Mouse (Mus musculus): ENCODE results near the gene Qk. TPM values are rescaled to one million over a fixed set of nuclear protein-coding genes. Genes with fewer than 3 reads are reported as not detected.

Qk gene
- polyA plus RNA-seq (2017; shearing (Covaris generic)) = 10 to 100 TPM in 2 of 3 experiments, 1 to 10 TPM in 1; 9.6 to 17.0 (median 15.1) TPM

DNA sequence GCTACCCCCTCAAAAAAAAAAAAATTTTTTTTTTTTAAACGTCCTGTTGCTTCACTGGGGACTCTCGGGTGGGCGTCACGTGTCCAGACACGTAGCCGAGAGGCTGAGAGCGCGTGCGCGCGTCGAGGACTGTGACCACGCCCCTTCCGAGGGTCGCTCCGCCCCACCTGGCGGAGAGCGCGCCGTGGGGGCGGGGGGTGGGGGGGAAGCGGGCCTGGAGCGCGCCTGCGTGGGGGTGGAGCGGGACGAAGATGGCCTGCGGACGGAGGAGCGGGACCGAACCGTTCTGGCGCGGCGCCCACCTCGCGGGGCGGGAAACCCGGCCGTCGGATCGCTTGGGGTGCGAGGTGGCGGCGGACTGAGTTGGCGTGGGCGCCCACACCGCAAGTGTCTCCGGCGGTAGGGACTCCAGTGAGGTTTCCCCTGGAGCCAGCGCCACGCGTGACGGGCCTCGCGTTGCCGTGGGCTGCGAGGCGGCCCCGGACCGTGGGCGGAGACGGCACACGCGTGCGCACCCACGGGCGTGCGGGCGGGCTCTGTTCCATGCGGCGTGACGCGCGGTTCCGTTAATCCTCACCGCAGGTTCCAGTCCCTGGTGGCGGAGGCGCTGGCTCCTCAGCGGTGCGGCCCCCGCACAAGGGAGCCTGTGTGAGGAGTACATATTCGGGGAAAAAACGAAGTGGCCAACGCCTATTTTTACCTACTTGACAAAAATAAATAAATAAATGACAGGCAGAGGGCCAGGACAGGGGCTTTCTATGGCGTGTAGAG lies at the start of gene Qk:
TSS of gene Qk (minus strand) at position 170 of the 771 bp plus-strand sequence.
- peak; percentile 63 for ATAC-seq

- ATAC-seq = no peak
Observed at GRCm38 (mm10) chr17:10367044-10367443, 47.4 kb upstream of the Qk start.

DNA sequence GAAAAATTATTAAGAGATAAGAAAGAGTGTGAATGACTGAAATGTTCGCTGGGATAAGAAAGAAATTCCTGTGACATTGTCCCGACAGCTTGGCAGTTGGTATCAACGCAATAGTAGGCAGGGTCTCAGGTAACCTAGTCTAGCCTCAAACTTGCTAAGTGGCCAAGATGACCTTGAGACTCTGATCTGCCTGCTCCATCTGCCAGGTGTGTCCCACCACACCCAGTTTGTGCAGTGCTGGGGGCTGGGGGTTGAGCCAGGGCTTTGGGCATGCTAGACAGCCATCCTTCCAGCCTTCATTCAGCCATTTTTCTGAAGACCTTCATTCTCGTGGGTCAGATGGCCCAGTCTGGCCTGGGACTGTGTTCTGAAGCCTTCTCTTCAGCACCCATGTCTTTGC lies 46.9 kb upstream of the Qk start:
- ATAC-seq = no peak

DNA sequence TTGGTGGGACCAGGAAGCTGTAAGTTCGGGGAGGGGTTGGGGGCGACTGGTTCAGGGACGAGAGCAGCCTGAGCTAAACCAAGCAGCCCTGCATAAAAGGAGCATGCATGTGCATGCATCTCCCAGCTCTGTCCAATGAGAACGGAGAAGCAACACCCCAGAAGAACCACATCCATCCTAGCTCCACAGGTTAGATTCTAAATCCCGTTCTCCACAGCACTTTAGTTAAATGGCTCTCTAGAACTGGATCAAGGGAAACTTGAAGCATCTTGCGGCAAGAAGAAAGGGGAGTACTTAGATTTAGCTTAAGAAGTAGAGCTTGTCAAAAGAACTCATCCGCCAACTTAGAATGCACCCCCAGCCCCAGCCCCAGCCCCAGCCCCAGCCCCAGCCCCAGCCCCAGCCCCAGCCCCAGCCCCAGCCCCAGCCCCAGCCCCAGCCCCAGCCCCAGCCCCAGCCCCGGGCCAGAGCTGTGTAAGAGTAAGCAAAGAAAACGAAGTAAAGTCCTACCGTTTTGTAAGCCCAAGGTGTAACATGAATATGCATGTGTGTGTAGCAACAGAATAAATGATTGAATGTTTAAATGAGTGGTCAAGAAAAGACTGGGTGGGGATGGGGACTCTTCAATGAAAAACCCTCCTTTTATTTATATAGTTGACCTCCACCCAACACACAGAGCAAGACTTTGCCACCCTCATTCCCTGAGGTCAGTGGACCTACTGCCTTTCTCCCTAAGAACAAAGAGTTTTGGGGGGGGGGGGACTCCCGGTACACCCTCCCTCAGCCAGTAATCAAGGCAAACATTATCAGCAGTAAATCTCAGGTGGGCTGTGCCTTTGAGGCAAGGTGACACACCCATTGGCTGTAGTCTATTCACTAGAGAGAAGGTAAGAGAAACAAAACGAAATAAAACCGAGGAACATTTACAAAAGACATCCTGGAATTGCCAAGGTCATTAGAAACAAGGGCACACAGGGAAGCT lies 46.1 kb upstream of the Qk start:
- ATAC-seq = no peak

- ATAC-seq = no peak
Observed at GRCm38 (mm10) chr17:10363151-10363550, 43.5 kb upstream of the Qk start.

- no peak for ATAC-seq
Observed at GRCm38 (mm10) chr17:10361882-10362291, 42.2 kb upstream of the Qk start.

- no peak for ATAC-seq
Observed at GRCm38 (mm10) chr17:10360738-10361137, 41.1 kb upstream of the Qk start.

- no peak for ATAC-seq
Observed at GRCm38 (mm10) chr17:10359466-10359865, 39.8 kb upstream of the Qk start.

DNA sequence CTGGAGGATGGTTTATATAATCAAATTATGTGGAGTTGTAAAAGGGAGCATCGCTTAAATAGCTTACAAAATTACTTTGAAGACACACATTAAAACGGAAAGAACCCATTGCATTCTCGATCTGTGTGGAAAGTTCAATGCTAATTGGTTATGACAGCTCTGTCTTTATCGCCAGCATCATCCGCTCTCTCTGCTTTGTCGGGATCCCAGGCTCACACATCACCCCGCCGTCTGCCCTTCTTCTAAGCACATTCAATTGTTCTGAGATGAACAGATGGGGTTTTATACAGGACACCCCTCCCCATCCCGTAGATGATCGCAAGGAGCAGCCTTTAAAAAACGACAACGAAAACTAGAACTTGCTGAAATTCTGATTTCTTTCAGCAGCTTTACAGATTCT lies 37.7 kb upstream of the Qk start:
- ATAC-seq = no peak

DNA sequence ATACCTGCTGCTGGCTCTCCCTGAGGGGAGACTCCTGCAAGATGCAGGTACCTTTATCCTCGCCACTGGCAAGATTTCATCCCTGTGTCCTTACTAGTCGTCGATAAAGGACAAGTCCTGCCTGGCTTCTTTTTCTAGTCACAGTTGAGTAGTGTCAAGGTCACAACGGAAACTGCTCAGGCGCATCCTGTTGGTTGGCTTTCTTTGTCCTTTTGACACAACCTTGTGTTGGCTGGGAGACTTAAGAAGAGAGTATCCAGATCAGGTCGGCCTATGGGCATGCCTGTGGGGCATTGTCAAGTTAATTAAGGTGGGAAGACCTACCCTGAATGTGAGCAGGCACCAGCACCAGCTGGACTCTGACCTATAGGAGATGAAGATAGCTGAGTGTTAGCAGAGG lies 36.6 kb upstream of the Qk start:
- no peak for ATAC-seq

DNA sequence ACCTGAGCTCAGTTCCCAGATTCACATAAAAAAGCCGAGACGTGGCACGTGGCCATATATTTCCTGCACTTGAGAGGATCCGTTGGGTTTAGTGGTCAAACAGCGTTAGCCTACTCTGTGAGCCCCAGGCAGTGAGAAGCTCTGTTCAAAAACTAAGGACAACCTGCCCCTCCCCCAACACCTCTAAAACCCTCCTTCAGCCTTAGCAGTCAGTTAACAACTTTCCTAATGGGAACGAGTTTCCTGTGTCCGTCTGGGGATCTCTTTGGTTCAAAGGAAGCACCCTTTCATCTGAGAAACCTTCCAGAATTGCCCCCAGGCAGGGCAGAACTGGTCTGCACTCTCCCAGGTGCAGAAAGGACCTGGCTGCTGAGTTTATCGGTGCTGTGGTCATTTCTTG lies 36.1 kb upstream of the Qk start:
- no peak for ATAC-seq

GRCm38 (mm10) chr17:10338286-10338685 lies 18.6 kb upstream of the Qk start:
- no peak for ATAC-seq

DNA sequence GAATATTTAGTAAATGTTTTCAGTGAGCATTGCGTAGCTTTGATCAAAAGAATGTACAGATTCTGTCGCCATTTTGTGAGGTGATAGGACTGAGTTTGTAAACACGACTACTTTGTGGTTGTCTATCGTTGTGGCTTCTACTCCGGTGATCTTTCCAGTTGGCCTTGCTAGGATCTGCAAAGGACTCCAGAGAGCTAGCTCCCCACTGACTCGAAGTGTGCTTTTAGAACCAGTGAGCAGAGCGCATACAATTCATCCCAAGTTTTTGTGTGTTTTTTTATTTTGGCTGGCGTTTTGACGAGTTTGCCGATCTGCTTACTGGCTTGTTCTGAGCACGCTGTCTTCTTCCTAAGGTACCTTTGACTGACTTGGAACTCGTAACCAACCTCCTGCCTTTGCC lies 16.9 kb upstream of the Qk start:
- no peak for ATAC-seq

- no peak for ATAC-seq
Observed at GRCm38 (mm10) chr17:10335809-10336499, 16.3 kb upstream of the Qk start.

- no peak for ATAC-seq
Observed at GRCm38 (mm10) chr17:10334957-10335690, 15.5 kb upstream of the Qk start.

DNA sequence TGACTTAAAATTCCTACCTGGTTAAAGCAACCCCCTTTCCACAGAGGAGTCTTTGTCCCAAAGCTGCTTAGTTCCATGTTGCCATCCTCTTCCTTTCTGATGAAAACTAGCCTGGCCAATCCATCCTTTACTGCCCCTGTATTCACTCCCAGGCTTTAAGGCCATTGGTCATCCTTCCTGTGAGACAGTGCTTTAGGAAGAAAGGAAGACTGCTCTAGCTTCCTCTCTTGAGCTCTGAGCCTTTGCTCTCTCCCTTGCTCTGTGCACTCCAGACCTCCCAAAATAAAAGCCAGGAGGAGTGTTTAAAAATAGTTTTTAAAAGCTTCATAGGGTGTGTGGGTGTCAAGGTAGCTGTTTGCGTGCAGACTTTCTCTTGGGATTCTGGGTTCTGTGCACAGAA lies 14.8 kb upstream of the Qk start:
- ATAC-seq = no peak

- ATAC-seq = no peak
Observed at GRCm38 (mm10) chr17:10333321-10333720, 13.7 kb upstream of the Qk start.

- no peak for ATAC-seq
Observed at GRCm38 (mm10) chr17:10332127-10332526, 12.5 kb upstream of the Qk start.

- ATAC-seq = no peak
Observed at GRCm38 (mm10) chr17:10329461-10329860, 9.8 kb upstream of the Qk start.

GRCm38 (mm10) chr17:10328544-10329100 lies 9.0 kb upstream of the Qk start:
- ATAC-seq = no peak

DNA sequence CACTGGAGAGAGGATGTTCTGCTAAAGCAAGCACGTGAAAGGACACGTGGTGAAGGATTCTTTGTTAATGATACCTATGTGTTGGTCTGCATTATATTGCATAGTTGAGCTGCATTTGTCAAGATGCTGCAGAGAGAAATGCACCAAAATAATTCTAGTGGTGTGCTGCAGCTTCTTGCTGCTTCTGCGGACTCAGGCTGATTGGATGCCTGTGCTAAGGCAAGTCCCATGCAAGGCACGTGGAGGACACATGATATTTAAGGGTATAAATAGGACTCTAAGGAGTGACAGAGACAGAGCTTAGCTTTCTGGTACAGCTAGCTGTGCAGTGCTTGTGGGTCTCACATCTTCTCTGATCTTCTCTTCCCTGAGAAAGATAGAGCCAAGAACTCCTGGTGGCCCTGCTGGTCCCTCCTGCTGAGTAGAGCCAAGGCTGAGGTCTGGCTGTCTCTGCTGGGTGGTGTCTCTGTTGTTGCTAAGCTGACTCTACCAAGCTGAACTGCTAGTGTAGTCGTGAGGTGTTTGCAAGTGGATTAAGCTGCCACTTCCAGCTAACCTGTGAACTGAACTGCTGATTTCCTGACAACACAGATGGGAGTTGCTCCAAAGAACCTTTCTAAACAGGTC lies 8.0 kb upstream of the Qk start:
- ATAC-seq = no peak
